Mouse (Mus musculus): ENCODE measurements around the gene Gm21319. TPM values are rescaled to one million over a fixed set of nuclear protein-coding genes. Genes with fewer than 3 reads are reported as not detected.
"Not testable (repeated sequence)": the region's sequence is repeated elsewhere in the genome, so short reads cannot be mapped to it uniquely, and the experiment has no call there.

Gene Gm21319
- polyA plus RNA-seq (2012; rRNA removed): not detected in 2 replicates

- DNase-seq (ENCODE audit: low read depth): not testable (repeated sequence)
Observed at GRCm38 (mm10) chr12:87775655-87776054, at the start of gene Gm21319. Gm21319 (minus strand) TSS chr12:87775755.

- not testable (repeated sequence) for DNase-seq (ENCODE audit: low read depth)
Observed at GRCm38 (mm10) chr12:87816277-87816676, 40.7 kb upstream of the Gm21319 start, which contains the start of gene BB287469. BB287469 (plus strand) TSS chr12:87816577.

- DNase-seq (ENCODE audit: low read depth): not testable (repeated sequence)
Observed at GRCm38 (mm10) chr12:87797971-87798370, 22.4 kb upstream of the Gm21319 start.

GRCm38 (mm10) chr12:87795212-87795611 lies 19.7 kb upstream of the Gm21319 start, which contains the start of gene Gm21936:
Gm21936 (plus strand) TSS chr12:87795512.
- DNase-seq (ENCODE audit: low read depth): not testable (repeated sequence)

Other genes starting within 250 kb of the Gm21319 start
- gene Oog1, start 173.1 kb downstream of the Gm21319 start, polyA plus RNA-seq (2012; rRNA removed): not detected in 2 replicates
- gene Gm4027, start 156.9 kb downstream of the Gm21319 start, polyA plus RNA-seq (2012; rRNA removed): not detected in 2 replicates
- not detected in 2 replicates for gene Gm16381, start 131.1 kb downstream of the Gm21319 start, polyA plus RNA-seq (2012; rRNA removed)
- gene Gm21936, start 19.8 kb upstream of the Gm21319 start, polyA plus RNA-seq (2012; rRNA removed): not detected in 2 replicates
- not detected in 2 replicates for gene BB287469, start 40.8 kb upstream of the Gm21319 start, polyA plus RNA-seq (2012; rRNA removed)
- not detected in 2 replicates for gene Gm2001, start 66.6 kb upstream of the Gm21319 start, polyA plus RNA-seq (2012; rRNA removed)
- not detected in 2 replicates for gene Gm2016, start 98.3 kb upstream of the Gm21319 start, polyA plus RNA-seq (2012; rRNA removed)
- gene Gm2022, start 119.6 kb upstream of the Gm21319 start, polyA plus RNA-seq (2012; rRNA removed): not detected in 2 replicates
- not detected in 2 replicates for gene Gm2035, start 144.1 kb upstream of the Gm21319 start, polyA plus RNA-seq (2012; rRNA removed)
- not detected in 2 replicates for gene Gm2042, start 178.3 kb upstream of the Gm21319 start, polyA plus RNA-seq (2012; rRNA removed)
- not detected in 2 replicates for gene Gm2075, start 236.1 kb upstream of the Gm21319 start, polyA plus RNA-seq (2012; rRNA removed)
- not detected in 2 replicates for gene Gm6803, start 243.0 kb upstream of the Gm21319 start, polyA plus RNA-seq (2012; rRNA removed)

Data from brain, embryonic 14.5 days (tissue).